Mouse (Mus musculus) heart, postnatal 0 days (tissue): ENCODE data around the gene Rerg. TPM values are rescaled to one million over a fixed set of nuclear protein-coding genes. Genes with fewer than 3 reads are reported as not detected.

Experiments used
- ATAC-seq: fragments of 200-750 bp; cut with Nextera tagmentation; 2 replicates; pipeline ENCODE4 v1.8.0; 2017; ENCODE audit warnings: low read depth, moderate number of reproducible peaks, moderate library complexity; ENCODE audit not compliant: insufficient read depth
- DNase-seq: peaks from one replicate; pipeline ENCODE4 v3.0.0-alpha.2; 2016; ENCODE audit warnings: low spot score
- H3K27ac ChIP-seq: fragments of 300-500 bp; sonication (generic); 2 replicates; pipeline ENCODE4 v1.5.1; 2014; ENCODE audit warnings: low read depth, mild to moderate bottlenecking
- H3K27me3 ChIP-seq: fragments of 300-500 bp; sonication (generic); 2 replicates; pipeline ENCODE4 v1.6.1; 2014; ENCODE audit warnings: low read length, mixed read lengths; ENCODE audit not compliant: control insufficient read depth, insufficient read depth
- H3K36me3 ChIP-seq: fragments of 300-500 bp; sonication (generic); replicated peaks from 2 replicates; pipeline ENCODE4 v1.6.1; 2014; ENCODE audit warnings: low read length, mixed read lengths; ENCODE audit not compliant: control insufficient read depth, insufficient read depth
- H3K4me1 ChIP-seq: fragments of 300-500 bp; sonication (generic); 2 replicates; pipeline ENCODE4 v1.6.1; 2014; ENCODE audit warnings: antibody characterized with exemption; ENCODE audit not compliant: control insufficient read depth, insufficient read depth
- H3K4me2 ChIP-seq: fragments of 300-500 bp; sonication (generic); 2 replicates; pipeline ENCODE4 v1.6.1; 2014; ENCODE audit warnings: low read depth, mild to moderate bottlenecking, low read length, moderate library complexity
- H3K4me3 ChIP-seq: fragments of 300-500 bp; sonication (generic); 2 replicates; pipeline ENCODE4 v1.5.1; 2014; ENCODE audit warnings: low read depth, low read length
- H3K9ac ChIP-seq: fragments of 300-500 bp; sonication (generic); replicated peaks from 2 replicates; pipeline ENCODE4 v1.6.1; 2014; ENCODE audit warnings: low read depth, low read length, mixed read lengths
- H3K9me3 ChIP-seq: fragments of 300-500 bp; sonication (generic); replicated peaks from 2 replicates; pipeline ENCODE4 v1.6.1; 2016; ENCODE audit warnings: low read length; ENCODE audit not compliant: control insufficient read depth
- CTCF ChIP-seq: IDR thresholded peaks from 2 replicates; pipeline ENCODE4 v1.5.1; 2016; ENCODE audit warnings: antibody characterized with exemption, control low read depth, low read depth
- EP300 ChIP-seq: IDR thresholded peaks from 2 replicates; pipeline ENCODE4 v1.6.1; 2016; ENCODE audit warnings: antibody characterized with exemption, low read depth
- WGBS: fragments of 180-500 bp; shearing (Covaris S2); extraction: QIAGEN DNeasy Blood & Tissue Kit; methylation state at CpG from one replicate; pipeline ENCODE4 v1.1.7; 2014; 5-methylcytosine and 5-hydroxymethylcytosine counted together
- polyA plus RNA-seq: library from polyadenylated mRNA; unstranded; fragments of >200 nt; fragmentation: Nextera tagmentation; extraction: Ambion mirVana; gene quantifications from 2 replicates; pipeline ENCODE4 v1.2.1, GENCODE M21; 2015
- total RNA-seq: library from RNA; depleted of rRNA; stranded (reverse); fragments of >200 nt; gene quantifications from 2 replicates; pipeline ENCODE4 v1.2.3, GENCODE M21; 2014; ENCODE audit warnings: low replicate concordance; rRNA removed

Gene Rerg
- 0.88 and 1.6 TPM in 2 replicates for total RNA-seq
- 4.3 and 5.1 TPM in 2 replicates for polyA plus RNA-seq

- WGBS, result 36% methylated on average over 5 of the region's 5 CpGs
- no peaks in the 10 kb centered on the region for H3K4me1 ChIP-seq
- H3K9me3 ChIP-seq, result no peaks in the 10 kb centered on the region
- no peak for DNase-seq
- peak within 1 kb of the TSS; percentile 53 for H3K9ac ChIP-seq
- ATAC-seq, result no peak
- peak within 1 kb of the TSS; percentile 91 for H3K4me2 ChIP-seq
- peak within 1 kb of the TSS; percentile 58 for H3K4me3 ChIP-seq
- H3K36me3 ChIP-seq, result no peaks in the 10 kb centered on the region
- H3K27me3 ChIP-seq, result peaks cover 17% of the 10 kb centered on the region
- H3K27ac ChIP-seq, result 0 out of 2 replicates have a peak within 1 kb of the TSS, but pooled peaks have one; percentile 2
- TF ChIP-seq EP300 (no peak), CTCF (no peak)
Measured at GRCm38 (mm10) chr6:137170226-137170625, at the start of gene Rerg. Gene Rerg, minus strand, starts transcription at chr6:137170497.

GRCm38 (mm10) chr6:137217841-137218463 is 47.7 kb upstream of the Rerg start:
- no peak for TF ChIP-seq CTCF
- TF ChIP-seq EP300, result no peak
- Histone ChIP-seq H3K4me3 (no peak overlapping the region), H3K4me1 (no peaks in the 10 kb centered on the region), H3K27me3 (0 out of 2 replicates have a peak, but pooled peaks cover 3% of the 10 kb centered on the region), H3K36me3 (no peaks in the 10 kb centered on the region), H3K9me3 (no peaks in the 10 kb centered on the region), H3K27ac (no peak overlapping the region), H3K9ac (no peak overlapping the region), H3K4me2 (no peak overlapping the region)
- 75% methylated on average over 8 of the region's 8 CpGs for WGBS
- DNase-seq, result no peak
- no peak for ATAC-seq

- WGBS, result 69% methylated on average over 2 of the region's 2 CpGs
- H3K9me3 ChIP-seq, result peaks cover 4% of the 10 kb centered on the region; the same call in 1 of the 2 replicates
- no peak overlapping the region for H3K4me3 ChIP-seq
- DNase-seq (no peak), ATAC-seq (no peak)
- H3K9ac ChIP-seq, result no peak overlapping the region
- H3K36me3 ChIP-seq, result no peaks in the 10 kb centered on the region
- no peak overlapping the region for H3K4me2 ChIP-seq
- TF ChIP-seq EP300 (no peak), CTCF (no peak)
- H3K4me1 ChIP-seq, result peaks cover 4% of the 10 kb centered on the region; the same call in 1 of the 2 replicates
- H3K27ac ChIP-seq, result no peak overlapping the region
- no peaks in the 10 kb centered on the region for H3K27me3 ChIP-seq
Measured at GRCm38 (mm10) chr6:137211441-137211840, 41.1 kb upstream of the Rerg start.

- no peaks in the 10 kb centered on the region for H3K27me3 ChIP-seq
Measured at GRCm38 (mm10) chr6:137210991-137211390, 40.7 kb upstream of the Rerg start.

GRCm38 (mm10) chr6:137209992-137210391 is 39.7 kb upstream of the Rerg start:
- peak; percentile 55 for DNase-seq
- TF ChIP-seq CTCF, result no peak
- TF ChIP-seq EP300, result no peak
- no peak overlapping the region for H3K4me3 ChIP-seq
- ATAC-seq, result peak; percentile 74
- H3K9me3 ChIP-seq, result peaks cover 4% of the 10 kb centered on the region; the same call in 1 of the 2 replicates
- no peak overlapping the region for H3K9ac ChIP-seq
- H3K36me3 ChIP-seq, result no peaks in the 10 kb centered on the region
- peaks cover 4% of the 10 kb centered on the region; the same call in 1 of the 2 replicates for H3K4me1 ChIP-seq
- H3K4me2 ChIP-seq, result 0 out of 2 replicates have a peak overlapping the region, but pooled peaks have one; percentile 4
- H3K27ac ChIP-seq, result no peak overlapping the region
- H3K27me3 ChIP-seq, result no peaks in the 10 kb centered on the region
- WGBS, result 48% methylated on average over 8 of the region's 8 CpGs

More at GRCm38 (mm10) chr6:137210991-137211390, 40.7 kb upstream of the Rerg start:
- Histone ChIP-seq H3K4me2 (no peak overlapping the region), H3K4me1 (peaks cover 4% of the 10 kb centered on the region; the same call in 1 of the 2 replicates), H3K27ac (no peak overlapping the region), H3K36me3 (no peaks in the 10 kb centered on the region), H3K9ac (no peak overlapping the region), H3K4me3 (no peak overlapping the region), H3K9me3 (peaks cover 4% of the 10 kb centered on the region; the same call in 1 of the 2 replicates)
- 92% methylated on average over 10 of the region's 10 CpGs for WGBS
- DNase-seq, result no peak
- TF ChIP-seq EP300 (no peak), CTCF (no peak)
- ATAC-seq, result no peak
